Mouse (Mus musculus): Measurements from ENCODE around the gene Spef1. TPM values are rescaled to one million over a fixed set of nuclear protein-coding genes. Genes with fewer than 3 reads are reported as not detected.

Gene Spef1
- total RNA-seq, 1 experiment from 2014 or later, result 4.7 TPM

DNA sequence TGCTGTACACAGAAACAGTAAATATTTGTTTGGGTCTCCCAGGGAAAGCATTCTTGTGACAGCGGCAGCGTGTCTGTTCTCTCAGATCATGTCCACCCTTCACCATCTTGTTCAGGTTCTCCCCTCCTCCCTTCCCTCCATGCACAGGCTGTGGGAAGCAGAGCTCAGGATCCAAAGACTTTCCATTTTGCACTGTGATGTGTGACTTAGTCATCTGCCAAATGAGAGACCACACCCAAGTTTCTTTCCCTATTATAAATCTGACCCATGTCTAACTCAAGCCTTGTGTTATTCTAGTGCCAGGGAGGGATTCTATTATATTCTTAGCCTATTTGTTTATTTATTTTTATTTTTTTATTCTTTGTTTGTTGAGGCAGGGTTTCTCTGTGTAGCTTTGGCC lies 21.3 kb upstream of the Spef1 start:
- no peak for ATAC-seq (replicated peaks; ENCODE audit: low read depth, poor library complexity, severe bottlenecking)

DNA sequence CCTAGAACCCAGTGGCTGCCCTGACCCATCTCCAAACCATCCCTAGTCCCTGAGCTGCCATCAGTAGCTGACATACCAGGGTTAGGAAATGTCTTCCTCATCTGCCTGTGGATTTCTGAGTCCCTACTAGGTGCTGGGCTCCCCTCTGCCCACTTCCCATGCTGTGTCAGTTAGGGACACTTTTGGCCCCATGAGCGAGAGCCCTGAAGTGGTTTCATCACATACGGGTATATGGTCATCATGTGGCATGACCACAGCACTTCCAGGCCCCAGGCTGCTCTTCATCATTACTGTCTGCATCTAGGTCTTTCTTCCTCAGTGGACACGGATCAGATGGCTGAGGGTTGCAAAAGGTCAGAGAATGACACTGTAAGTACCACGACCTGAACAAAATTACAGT lies 19.7 kb upstream of the Spef1 start, which contains the start of gene Ap5s1:
Gene Ap5s1 (plus strand): TSS at position 301 of the 400 bp plus-strand sequence.
- ATAC-seq (replicated peaks; ENCODE audit: low read depth, poor library complexity, severe bottlenecking), result no peak

DNA sequence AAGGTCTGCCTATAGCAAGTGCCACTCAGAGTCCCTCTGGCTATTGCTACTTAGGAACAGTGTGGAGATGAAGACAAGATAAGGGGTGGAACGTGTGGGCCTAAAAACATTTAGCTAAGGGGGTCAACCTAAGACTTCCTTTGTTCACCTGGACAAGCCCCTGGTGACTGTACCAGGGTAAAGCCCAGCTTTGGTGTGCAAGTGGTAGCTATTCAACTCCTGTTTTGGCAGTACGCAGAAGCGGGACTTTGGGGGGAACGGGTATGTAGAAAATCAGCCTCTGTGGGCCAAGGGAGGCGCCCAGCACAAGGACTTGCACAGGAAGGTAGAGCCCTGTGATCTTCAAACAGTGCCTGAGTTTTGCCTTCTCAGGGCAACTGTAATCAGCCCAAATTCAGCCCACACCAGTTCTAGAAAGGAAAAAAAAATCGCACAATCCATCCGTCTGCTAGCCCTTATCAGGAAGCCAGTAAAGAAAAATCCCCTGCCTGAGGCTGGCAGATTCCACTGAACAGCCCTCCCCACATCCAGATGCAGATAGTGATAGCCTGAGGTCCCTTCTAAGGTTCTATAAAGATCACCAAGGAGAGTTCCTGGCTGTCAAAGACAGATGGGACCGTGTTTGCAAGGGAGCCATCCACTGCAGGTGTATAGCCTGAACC lies 18.6 kb upstream of the Spef1 start:
- ATAC-seq (replicated peaks; ENCODE audit: low read depth, poor library complexity, severe bottlenecking), result peak; percentile 29

DNA sequence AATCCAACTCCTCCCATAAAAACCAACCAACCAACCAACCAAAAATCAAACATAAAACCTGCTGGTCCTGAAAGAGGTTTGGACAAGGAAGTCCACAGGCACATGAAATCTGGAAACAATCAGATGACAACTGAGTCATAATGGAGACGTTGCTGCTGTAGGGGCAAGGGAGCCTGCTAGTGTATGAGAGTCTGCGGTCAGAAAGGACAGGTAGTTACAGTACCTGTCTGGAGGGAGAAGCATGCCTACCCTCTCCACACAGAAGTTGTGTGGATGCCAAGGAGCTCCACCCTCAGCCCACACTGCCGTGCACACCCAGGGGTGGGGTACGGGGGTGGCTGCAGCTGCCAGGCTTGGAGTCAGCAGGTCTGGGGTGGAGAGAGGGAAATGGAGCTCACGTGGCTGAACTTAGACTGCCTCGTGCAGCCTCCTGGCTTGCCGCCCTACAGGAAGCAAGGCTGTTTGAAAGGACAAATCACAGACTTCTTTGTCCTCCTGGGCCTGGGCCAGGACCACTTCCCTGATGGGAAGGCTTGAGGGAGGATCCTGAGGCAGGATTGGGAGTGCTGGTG lies 17.4 kb upstream of the Spef1 start:
- ATAC-seq (replicated peaks; ENCODE audit: low read depth, poor library complexity, severe bottlenecking), result peak; percentile 36

DNA sequence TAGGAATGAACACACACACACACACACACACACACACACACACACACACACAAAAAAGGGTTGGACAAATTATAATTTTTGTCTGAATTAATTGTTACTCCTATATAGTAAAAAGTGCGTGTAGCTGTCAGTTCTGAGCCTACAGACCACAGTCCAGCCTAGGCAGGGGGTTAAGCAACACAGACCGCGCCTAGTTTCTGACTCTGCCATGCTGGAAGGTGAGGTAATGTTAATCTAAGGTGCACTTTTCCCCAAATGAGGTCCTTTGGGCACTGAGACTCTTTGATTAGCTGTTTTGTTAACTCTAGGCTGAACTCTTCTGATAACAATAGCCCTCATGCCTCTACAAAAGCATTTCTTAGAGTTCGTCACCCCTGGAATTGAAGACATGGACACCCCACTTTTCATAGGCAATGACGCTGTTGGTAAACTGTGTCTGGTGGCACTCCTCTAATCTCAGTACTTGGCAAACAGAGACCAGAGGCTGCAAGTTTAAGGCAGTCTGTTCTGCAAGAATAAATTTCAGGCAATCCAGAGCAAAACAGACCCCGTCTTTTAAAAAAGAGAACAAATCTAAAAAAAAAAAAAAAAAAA lies 16.8 kb upstream of the Spef1 start:
- no peak for ATAC-seq (replicated peaks; ENCODE audit: low read depth, poor library complexity, severe bottlenecking)

DNA sequence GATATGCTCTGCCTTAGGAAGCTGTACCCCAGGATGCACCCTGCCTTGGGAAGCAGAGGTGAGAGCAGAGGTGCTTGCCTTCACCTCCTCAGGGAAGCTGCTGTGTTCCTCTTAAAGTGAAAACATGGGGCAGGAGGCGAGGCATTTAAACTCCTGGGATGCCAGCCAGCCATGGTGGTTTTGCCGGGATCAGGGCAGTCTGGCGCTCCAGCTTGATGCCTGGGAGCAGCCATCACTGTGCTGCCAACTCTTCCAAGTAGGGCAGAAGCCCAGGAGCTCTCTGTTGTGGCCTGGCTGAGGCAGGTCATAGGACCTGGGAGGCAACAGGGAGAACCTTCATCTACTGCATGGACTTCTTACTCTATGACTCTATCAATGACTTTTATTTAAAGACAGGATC lies 14.2 kb upstream of the Spef1 start:
- no peak for ATAC-seq (replicated peaks; ENCODE audit: low read depth, poor library complexity, severe bottlenecking)

DNA sequence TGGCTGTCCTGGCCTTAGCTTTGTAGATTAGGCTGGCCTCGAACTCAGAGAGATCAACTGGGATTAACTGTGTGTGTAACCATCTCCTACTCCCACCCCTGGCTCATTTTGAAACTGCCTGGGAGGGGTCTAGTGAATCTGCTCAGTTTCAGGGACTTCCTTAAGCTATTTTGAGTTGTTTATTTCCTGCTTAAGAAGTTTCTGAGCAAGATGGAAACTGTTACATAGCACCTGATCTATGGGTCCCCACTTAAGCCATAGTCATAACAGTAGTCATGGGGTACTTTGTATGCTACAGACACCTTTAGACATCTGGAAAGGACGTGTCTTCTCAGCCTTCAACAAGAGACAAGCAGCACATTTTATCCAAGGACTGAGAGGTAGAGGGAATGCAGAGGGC lies 13.6 kb upstream of the Spef1 start:
- ATAC-seq (replicated peaks; ENCODE audit: low read depth, poor library complexity, severe bottlenecking), result no peak

DNA sequence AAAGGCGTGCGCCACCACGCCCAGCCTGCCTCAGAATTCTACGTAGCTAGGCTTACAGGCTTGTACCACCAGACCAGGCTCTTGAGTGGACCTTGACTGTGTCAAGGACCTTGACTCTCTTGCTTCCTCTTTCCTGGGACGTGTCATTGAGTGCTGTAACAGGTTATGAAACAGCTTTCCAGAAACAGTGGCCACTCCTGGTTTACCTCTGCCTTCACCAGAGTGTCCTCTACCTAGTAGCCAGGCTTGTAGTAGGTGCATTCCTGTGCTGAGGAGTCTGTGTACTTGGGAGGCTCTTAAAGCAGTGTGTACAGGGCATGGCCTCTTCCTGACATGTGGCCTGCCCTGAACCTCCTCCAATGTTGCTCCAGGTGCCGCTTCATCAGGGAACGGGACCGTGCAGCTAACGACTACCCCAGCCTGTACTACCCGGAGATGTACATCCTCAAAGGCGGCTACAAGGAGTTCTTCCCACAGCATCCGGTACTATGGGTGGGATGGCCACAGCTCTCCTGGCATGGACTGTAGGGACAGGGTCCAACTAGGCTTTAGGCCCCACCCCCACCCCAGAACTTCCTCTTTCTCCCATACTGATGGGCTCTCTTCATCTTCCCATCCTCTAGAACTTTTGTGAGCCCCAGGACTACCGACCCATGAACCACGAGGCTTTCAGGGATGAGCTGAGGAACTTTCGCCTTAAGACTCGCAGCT lies 9.7 kb upstream of the Spef1 start:
- ATAC-seq (replicated peaks; ENCODE audit: low read depth, poor library complexity, severe bottlenecking), result peak; percentile 63

DNA sequence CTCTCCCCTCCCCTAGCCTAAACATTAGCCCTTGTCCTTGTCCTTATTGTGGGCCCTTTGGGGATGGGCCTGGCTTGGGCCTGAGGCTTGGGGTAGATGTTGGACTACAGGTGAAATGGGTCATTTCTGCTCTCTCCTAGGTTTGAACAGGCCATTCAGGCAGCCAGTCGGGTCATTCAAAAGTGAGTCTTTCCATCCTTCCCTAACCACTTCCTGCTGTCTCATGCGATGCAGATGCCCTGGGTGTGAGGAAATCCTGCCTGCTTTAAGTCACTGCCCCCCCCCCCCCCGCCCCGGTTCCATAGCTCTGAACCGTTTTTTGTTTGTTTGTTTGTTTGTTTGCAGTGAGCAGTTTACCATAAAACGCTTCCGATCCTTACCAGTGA lies 3.9 kb upstream of the Spef1 start:
- ATAC-seq (replicated peaks; ENCODE audit: low read depth, poor library complexity, severe bottlenecking), result no peak

DNA sequence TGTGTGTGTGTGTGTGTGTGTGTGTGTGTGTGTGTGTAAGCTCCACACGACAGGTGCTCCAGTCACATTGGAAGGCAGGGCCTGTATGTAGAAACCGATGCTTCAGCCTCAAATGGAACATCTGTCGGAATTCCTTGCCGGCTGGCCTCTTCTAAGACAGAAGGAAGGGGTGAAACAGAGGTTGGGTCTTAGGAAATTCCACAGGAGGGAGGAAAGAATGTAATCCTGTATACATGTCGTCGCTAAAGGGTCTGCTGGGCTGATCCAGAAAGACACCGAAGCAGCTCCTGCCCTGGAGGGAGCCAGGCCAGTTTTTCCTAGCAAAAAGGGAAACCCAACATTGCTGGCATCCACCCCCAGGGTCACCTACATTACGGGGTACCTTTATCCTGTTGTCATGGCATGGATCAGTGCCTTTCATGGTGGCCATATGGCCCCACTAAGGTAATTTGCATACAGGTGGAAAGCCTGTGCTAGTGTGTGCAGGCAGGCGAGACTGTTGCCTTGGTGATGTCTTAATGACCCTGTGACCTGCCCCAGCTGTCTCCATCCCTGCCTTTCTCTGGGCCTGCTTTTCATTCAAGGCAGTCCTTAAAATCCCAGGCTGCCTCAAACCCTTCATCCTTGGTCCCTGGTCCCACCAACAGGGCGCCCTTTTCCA lies 3.4 kb upstream of the Spef1 start:
- no peak for ATAC-seq (replicated peaks; ENCODE audit: low read depth, poor library complexity, severe bottlenecking)

DNA sequence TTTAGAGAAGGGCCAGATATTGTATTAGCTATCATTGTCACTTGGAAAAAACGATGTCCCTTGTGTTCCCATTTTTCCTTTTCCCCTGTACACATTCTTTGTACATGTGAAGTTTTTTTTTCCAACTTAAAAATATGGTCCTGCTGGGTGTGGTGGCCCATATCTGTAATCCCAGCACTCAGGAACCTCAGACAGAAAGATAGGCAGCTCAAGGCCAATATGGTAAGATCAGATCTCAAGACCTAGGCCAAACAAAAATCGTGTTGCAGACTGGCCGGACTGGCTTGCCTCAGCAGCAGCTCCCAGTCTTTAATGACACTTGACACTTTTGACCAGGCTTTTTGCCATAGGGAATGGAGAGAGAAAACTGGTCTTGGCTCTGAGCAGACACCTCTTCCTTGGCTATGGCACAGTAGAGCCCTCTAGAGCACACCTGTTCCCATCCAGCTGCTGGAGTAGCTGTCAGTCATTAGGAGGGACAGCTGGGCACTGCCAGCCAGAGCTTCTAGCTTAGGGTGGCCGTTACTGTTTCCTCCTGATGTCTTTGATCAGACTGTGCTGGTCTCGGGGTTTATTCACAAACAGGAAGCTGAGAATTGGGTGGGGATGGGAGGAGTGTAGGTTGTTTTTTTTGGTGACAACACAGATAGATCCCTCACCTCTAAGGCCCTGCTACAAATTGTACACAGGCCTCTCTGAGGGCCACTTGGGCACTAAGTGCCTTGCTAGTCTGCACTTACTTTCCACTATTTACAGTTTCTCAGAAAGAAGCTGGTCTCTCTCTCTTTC lies 2.6 kb upstream of the Spef1 start:
- ATAC-seq (replicated peaks; ENCODE audit: low read depth, poor library complexity, severe bottlenecking), result no peak

DNA sequence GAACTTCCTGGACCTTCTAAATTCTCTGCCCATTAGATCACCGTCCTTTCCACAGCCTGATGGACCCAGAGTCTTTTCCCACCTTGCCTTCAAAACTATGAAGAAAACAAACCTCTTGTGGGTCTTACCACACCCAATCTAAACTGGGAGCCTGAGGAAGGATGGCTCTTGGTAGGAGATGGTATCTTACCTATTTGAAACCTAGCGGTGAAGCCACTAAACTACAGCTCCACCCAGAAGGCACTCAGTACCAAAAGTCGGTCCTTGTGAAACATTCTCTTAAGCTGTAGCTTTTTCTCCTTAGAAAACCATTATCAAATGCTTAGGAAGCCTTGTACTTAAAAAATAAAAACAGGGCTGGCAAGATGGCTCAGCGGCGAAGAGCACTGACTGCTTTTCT lies 1.2 kb upstream of the Spef1 start:
- no peak for ATAC-seq (replicated peaks; ENCODE audit: low read depth, poor library complexity, severe bottlenecking)

DNA sequence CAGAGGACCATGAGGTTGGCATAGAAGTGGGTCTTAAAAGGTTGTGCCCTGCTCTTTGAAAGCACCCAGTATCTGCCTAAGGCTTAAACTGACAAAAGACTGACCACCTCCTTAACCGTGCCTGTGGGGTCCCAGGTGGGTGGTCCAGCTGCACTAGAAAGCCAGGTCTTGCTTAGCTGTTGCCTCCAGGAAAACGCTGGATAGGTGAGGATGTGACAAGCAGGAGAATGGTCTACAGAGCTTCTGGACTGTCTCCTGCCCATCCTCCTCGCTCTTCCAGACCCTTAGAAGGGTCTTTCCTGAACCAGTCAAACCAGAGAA lies 480 bp upstream of the Spef1 start:
- ATAC-seq (replicated peaks; ENCODE audit: low read depth, poor library complexity, severe bottlenecking), result no peak

DNA sequence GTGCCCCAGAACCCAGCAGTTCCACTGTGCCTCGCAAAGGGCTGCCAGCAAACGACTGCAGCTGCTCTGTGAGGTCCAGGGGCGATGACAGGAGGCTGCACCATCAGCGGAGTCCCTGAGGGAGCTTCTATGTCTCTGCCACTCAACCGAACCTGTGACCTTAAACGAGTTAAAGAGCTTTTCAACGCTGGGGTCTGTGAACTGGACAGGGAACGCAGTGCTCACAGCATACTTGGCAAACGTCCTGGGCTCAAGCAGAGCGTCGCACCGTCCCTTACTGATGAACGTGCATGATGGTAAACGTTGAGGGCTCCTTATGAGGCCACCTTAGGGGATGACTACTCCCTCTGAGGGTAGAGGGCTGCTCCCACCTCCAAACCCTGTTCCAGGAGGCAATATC lies 739 bp downstream of the Spef1 start:
- no peak for ATAC-seq (replicated peaks; ENCODE audit: low read depth, poor library complexity, severe bottlenecking)

DNA sequence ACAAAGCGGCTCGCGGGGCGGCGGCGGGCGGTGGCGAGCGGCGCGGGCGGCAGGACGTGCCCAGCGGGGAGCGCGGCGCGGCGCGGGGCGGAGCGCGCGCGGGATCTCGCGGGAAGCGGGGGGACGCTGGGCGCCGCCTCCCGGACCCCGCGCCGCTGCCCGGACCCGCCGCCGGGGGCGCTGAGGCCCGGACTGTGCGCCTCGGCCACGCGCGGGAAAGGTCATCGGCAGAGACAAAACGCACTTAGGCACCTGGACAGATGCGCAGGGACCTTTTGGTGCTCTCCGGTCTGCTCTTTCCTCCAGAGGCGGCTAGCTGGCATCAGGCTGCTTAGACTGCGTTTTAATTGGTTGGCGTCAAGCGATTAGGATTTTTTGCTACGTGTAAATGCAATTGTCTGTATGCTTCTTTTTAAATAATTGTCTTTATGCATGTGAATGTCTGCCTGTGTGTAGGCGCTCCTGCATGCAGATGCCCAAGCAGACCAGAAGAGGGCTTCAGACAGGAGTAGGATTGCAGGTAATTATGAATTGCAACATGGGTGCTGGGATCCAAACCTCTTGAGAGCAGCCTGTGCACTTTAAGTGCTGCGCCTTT lies 7.0 kb downstream of the Spef1 start, which contains the start of gene Cenpb:
Gene Cenpb (minus strand): TSS at position 78 of the 598 bp plus-strand sequence.
- ATAC-seq (replicated peaks; ENCODE audit: low read depth, poor library complexity, severe bottlenecking), result peak; percentile 53

DNA sequence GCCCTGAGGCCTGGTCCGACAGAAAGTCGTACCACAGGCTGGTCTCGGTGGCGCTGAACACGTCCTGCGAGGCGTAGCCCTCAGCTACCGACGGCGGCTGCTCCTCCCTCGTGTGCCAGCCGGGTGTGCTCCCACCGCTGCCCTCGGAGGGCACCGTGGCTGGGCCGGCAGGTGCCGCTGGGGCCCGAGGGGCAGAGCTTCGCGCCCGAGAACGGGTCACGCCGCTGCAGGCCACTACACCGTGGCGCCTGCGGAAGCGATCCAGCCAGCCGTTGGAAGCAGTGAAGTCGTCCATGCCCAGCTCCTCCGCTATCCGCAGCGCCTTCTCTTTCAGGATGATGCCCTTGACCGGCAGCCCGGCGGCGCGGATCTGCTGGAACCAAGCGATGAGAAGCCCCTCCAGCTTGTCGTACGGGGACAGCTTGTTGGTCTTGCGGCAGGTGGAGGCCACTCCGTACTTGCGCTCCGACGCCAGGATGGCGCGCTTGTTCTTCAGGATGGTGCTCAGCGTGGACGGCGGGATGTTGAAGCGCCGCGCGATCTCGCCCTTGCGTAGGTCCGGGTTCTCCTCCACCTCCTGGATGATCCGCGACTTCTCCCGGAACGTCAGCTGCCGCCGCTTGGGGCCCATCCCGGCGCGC lies 7.7 kb downstream of the Spef1 start:
- ATAC-seq (replicated peaks; ENCODE audit: low read depth, poor library complexity, severe bottlenecking), result peak; percentile 48

DNA sequence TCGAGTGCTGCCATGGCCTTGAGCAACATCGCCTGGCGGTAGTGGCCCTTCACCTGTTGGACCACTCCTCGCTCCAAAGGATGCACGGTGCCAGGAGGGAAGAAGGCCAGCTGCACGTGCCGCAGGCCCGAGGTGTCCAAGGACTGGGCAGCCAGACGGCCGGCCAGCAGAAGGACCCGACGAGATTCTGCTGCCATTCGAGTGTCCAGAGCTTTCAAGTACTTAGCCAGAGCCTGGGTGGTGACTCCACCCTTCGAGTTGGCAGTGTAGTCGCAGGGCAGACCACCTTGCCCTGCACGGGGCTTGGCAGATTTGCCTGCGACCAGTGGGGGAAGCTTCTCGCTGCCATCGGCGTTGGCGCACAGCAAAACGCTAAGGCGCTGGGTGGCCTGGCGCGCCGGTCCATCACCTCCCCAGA lies 8.2 kb downstream of the Spef1 start:
- ATAC-seq (replicated peaks; ENCODE audit: low read depth, poor library complexity, severe bottlenecking), result no peak

DNA sequence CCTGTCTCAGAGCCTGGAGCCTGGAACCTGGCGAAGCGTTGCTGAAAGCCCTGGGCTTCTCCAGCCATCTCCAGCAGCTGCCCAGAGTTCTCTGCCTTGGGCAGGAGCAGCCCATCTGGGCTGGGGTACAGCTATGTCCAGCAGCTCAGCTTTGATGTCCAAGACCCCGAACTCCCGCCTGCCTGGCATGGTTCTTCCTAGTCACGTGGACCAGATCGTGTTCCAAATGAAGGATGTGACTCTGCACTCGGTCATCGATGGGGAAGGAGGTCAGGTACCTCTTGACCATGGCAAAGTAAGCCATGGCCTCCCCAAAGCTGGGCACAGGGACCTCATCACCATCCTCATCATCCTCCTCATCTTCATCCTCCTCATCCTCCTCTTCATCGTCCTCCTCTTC lies 9.2 kb downstream of the Spef1 start:
- ATAC-seq (replicated peaks; ENCODE audit: low read depth, poor library complexity, severe bottlenecking), result no peak

DNA sequence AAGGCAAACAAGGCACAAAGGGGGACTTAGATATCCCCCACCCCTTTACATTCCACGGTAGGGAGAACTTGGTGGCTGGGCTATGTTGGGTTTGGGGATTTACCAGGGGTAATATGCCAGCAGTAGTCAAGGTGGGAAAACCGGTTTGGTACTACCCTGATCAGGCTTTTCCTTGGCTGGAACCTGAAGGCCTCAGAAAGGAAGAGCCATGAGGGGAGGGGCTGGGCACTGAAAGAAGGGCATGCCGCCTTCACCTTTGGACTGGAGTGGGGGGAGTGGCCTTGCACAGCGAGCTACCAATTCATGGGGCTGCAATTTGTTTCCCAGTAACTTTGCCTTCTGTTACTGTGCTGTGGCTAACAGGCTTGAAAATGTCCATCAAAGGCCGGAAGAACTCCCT lies 10.6 kb downstream of the Spef1 start:
- ATAC-seq (replicated peaks; ENCODE audit: low read depth, poor library complexity, severe bottlenecking), result no peak
